Mouse (Mus musculus) forebrain, embryonic 11.5 days (tissue): ENCODE results near the gene Best3. TPM values are rescaled to one million over a fixed set of nuclear protein-coding genes. Genes with fewer than 3 reads are reported as not detected.

ENCODE experiments used
- ATAC-seq: fragments of 200-750 bp; cut with Nextera tagmentation; replicated peaks from 2 replicates; pipeline ENCODE4 v1.8.0; 2017; ENCODE audit warnings: moderate TSS enrichment; ENCODE audit not compliant: low FRiP score
- DNase-seq: peaks from one replicate; pipeline ENCODE4 v3.0.0-alpha.2; 2017; ENCODE audit warnings: low spot score
- H3K27ac ChIP-seq: fragments of 300-500 bp; sonication (generic); 2 replicates; pipeline ENCODE4 v1.5.1; 2014; ENCODE audit warnings: low read depth, low read length
- H3K27me3 ChIP-seq: fragments of 300-500 bp; sonication (generic); 2 replicates; pipeline ENCODE4 v1.6.1; 2014; ENCODE audit warnings: mild to moderate bottlenecking, low read length, mixed read lengths; ENCODE audit not compliant: control insufficient read depth, insufficient read depth
- H3K36me3 ChIP-seq: fragments of 300-500 bp; sonication (generic); 2 replicates; pipeline ENCODE4 v1.6.1; 2014; ENCODE audit warnings: mild to moderate bottlenecking, low read length, moderate library complexity, mixed read lengths; ENCODE audit not compliant: control insufficient read depth, insufficient read depth
- H3K4me1 ChIP-seq: fragments of 300-500 bp; sonication (generic); replicated peaks from 2 replicates; pipeline ENCODE4 v1.6.1; 2014; ENCODE audit warnings: low read length, mixed read lengths; ENCODE audit not compliant: control insufficient read depth, insufficient read depth
- H3K4me2 ChIP-seq: fragments of 300-500 bp; sonication (generic); 2 replicates; pipeline ENCODE4 v1.6.1; 2014; ENCODE audit warnings: low read depth, mild to moderate bottlenecking, low read length, moderate library complexity, mixed read lengths; ENCODE audit not compliant: severe bottlenecking
- H3K4me3 ChIP-seq: fragments of 300-500 bp; sonication (generic); 2 replicates; pipeline ENCODE4 v1.5.1; 2014; ENCODE audit warnings: low read depth, low read length
- H3K9ac ChIP-seq: fragments of 300-500 bp; sonication (generic); 2 replicates; pipeline ENCODE4 v1.6.1; 2014; ENCODE audit warnings: low read length
- H3K9me3 ChIP-seq: fragments of 300-500 bp; sonication (generic); 2 replicates; pipeline ENCODE4 v1.6.1; 2016; ENCODE audit warnings: low read length, mixed read lengths; ENCODE audit not compliant: control insufficient read depth
- WGBS: fragments of 180-500 bp; shearing (Covaris S2); extraction: QIAGEN DNeasy Blood & Tissue Kit; methylation state at CpG from one replicate; pipeline ENCODE4 v1.1.7; 2014; 5-methylcytosine and 5-hydroxymethylcytosine counted together
- polyA plus RNA-seq: library from polyadenylated mRNA; unstranded; fragments of >200 nt; fragmentation: Nextera tagmentation; extraction: Ambion mirVana; gene quantifications from 2 replicates; pipeline ENCODE4 v1.2.1, GENCODE M21; 2014

Gene Best3
- 0.09 and 0.15 TPM in 2 replicates for polyA plus RNA-seq

- no peaks in the 10 kb centered on the region; the same call in 1 of the 2 replicates for H3K4me1 ChIP-seq
- no peak within 1 kb of the TSS for H3K9ac ChIP-seq
- no peak within 1 kb of the TSS for H3K4me2 ChIP-seq
- no peaks in the 10 kb centered on the region for H3K27me3 ChIP-seq
- H3K9me3 ChIP-seq = no peaks in the 10 kb centered on the region
- no peak for DNase-seq
- no peak for ATAC-seq
- WGBS = 46% methylated on average over 21 of the region's 21 CpGs
- H3K27ac ChIP-seq = no peak within 1 kb of the TSS
- no peaks in the 10 kb centered on the region for H3K36me3 ChIP-seq
- H3K4me3 ChIP-seq = no peak within 1 kb of the TSS
Observed at GRCm38 (mm10) chr10:116986264-116987082, at the start of gene Best3. Best3 (plus strand) TSS chr10:116986314.

GRCm38 (mm10) chr10:116943025-116943424 is 43.1 kb upstream of the Best3 start:
- H3K9ac ChIP-seq = no peak overlapping the region
- H3K4me3 ChIP-seq = no peak overlapping the region
- ATAC-seq (no peak), DNase-seq (no peak)
- peaks cover 3% of the 10 kb centered on the region for H3K36me3 ChIP-seq
- no peaks in the 10 kb centered on the region for H3K4me1 ChIP-seq
- no peak overlapping the region for H3K27ac ChIP-seq
- no peak overlapping the region for H3K4me2 ChIP-seq
- H3K27me3 ChIP-seq = no peaks in the 10 kb centered on the region
- no peaks in the 10 kb centered on the region; the same call in 1 of the 2 replicates for H3K9me3 ChIP-seq
- 96% methylated on average over 6 of the region's 6 CpGs for WGBS

GRCm38 (mm10) chr10:116944144-116944543 is 42.0 kb upstream of the Best3 start:
- Histone ChIP-seq H3K27me3 (no peaks in the 10 kb centered on the region), H3K4me2 (no peak overlapping the region), H3K4me1 (no peaks in the 10 kb centered on the region), H3K36me3 (no peaks in the 10 kb centered on the region; the same call in 1 of the 2 replicates), H3K27ac (no peak overlapping the region), H3K4me3 (no peak overlapping the region), H3K9ac (no peak overlapping the region), H3K9me3 (no peaks in the 10 kb centered on the region; the same call in 1 of the 2 replicates)
- ATAC-seq (no peak), DNase-seq (no peak)
- WGBS = 91% methylated on average over 3 of the region's 3 CpGs

GRCm38 (mm10) chr10:116944940-116945339 is 41.2 kb upstream of the Best3 start:
- WGBS = 81% methylated on average over 10 of the region's 10 CpGs
- no peaks in the 10 kb centered on the region; the same call in 1 of the 2 replicates for H3K36me3 ChIP-seq
- ATAC-seq = no peak
- no peak overlapping the region for H3K4me3 ChIP-seq
- H3K27ac ChIP-seq = no peak overlapping the region
- H3K9me3 ChIP-seq = no peaks in the 10 kb centered on the region; the same call in 1 of the 2 replicates
- no peak for DNase-seq
- H3K4me1 ChIP-seq = no peaks in the 10 kb centered on the region
- no peaks in the 10 kb centered on the region for H3K27me3 ChIP-seq
- no peak overlapping the region for H3K9ac ChIP-seq
- H3K4me2 ChIP-seq = no peak overlapping the region

- Histone ChIP-seq H3K9ac (no peak overlapping the region; the same call in 1 of the 2 replicates), H3K27me3 (no peaks in the 10 kb centered on the region), H3K9me3 (no peaks in the 10 kb centered on the region), H3K36me3 (no peaks in the 10 kb centered on the region), H3K4me3 (peak overlapping the region; percentile 86; the same call in 1 of the 2 replicates), H3K4me2 (peak overlapping the region; percentile 70), H3K27ac (no peak overlapping the region), H3K4me1 (no peaks in the 10 kb centered on the region)
- DNase-seq = no peak
- 79% methylated on average over 9 of the region's 9 CpGs for WGBS
- ATAC-seq = no peak
Observed at GRCm38 (mm10) chr10:116948414-116948813, 37.7 kb upstream of the Best3 start.

- under 1% methylated on average over 40 of the region's 44 CpGs for WGBS
- H3K4me2 ChIP-seq = peak overlapping the region; percentile 70
- H3K27me3 ChIP-seq = no peaks in the 10 kb centered on the region
- no peaks in the 10 kb centered on the region for H3K9me3 ChIP-seq
- H3K4me3 ChIP-seq = peak overlapping the region; percentile 86
- peak overlapping the region; percentile 83 for H3K9ac ChIP-seq
- no peaks in the 10 kb centered on the region for H3K36me3 ChIP-seq
- peak overlapping the region; percentile 85; the same call in 1 of the 2 replicates for H3K27ac ChIP-seq
- DNase-seq (peak; percentile 73), ATAC-seq (peak; percentile 19)
- H3K4me1 ChIP-seq = no peaks in the 10 kb centered on the region
Observed at GRCm38 (mm10) chr10:116949111-116950008, 36.8 kb upstream of the Best3 start.

- Histone ChIP-seq H3K9me3 (no peaks in the 10 kb centered on the region), H3K36me3 (no peaks in the 10 kb centered on the region), H3K4me1 (no peaks in the 10 kb centered on the region), H3K9ac (peak within 1 kb of the TSS; percentile 83), H3K4me3 (peak within 1 kb of the TSS; percentile 86), H3K27ac (peak within 1 kb of the TSS; percentile 85), H3K27me3 (no peaks in the 10 kb centered on the region), H3K4me2 (peak within 1 kb of the TSS; percentile 70)
- WGBS = under 1% methylated on average over 73 of the region's 103 CpGs
- peak; percentile 98 for DNase-seq
- peak; percentile 92 for ATAC-seq
Observed at GRCm38 (mm10) chr10:116950009-116950769, 35.9 kb upstream of the Best3 start, which contains the start of gene Rab3ip. Rab3ip (minus strand) TSS chr10:116950769.

- H3K36me3 ChIP-seq = no peaks in the 10 kb centered on the region
- ATAC-seq (no peak), DNase-seq (no peak)
- H3K4me1 ChIP-seq = no peaks in the 10 kb centered on the region
- peak overlapping the region; percentile 43; the same call in 1 of the 2 replicates for H3K4me2 ChIP-seq
- H3K27me3 ChIP-seq = no peaks in the 10 kb centered on the region
- no peaks in the 10 kb centered on the region for H3K9me3 ChIP-seq
- WGBS = 34% methylated on average over 5 of the region's 5 CpGs
- H3K27ac ChIP-seq = no peak overlapping the region
- H3K4me3 ChIP-seq = peak overlapping the region; percentile 86
- H3K9ac ChIP-seq = no peak overlapping the region
Observed at GRCm38 (mm10) chr10:116950886-116951285, 35.2 kb upstream of the Best3 start.
